Mouse (Mus musculus): ENCODE measurements around the gene 1700011L22Rik.

1700011L22Rik gene

GRCm38 (mm10) chr8:79164336-79164735 is 84.0 kb downstream of the 1700011L22Rik start:
- DNase-seq: no peak

- peak; percentile 76 to 87 for DNase-seq
These were observed 85.6 kb downstream of the 1700011L22Rik start for GRCm38 (mm10) chr8:79162533-79163308.

GRCm38 (mm10) chr8:79161172-79161778 is 87.1 kb downstream of the 1700011L22Rik start:
- DNase-seq: no peak
